Mouse (Mus musculus) midbrain, postnatal 0 days (tissue): ENCODE results near the gene Arhgef3. TPM values are rescaled to one million over a fixed set of nuclear protein-coding genes. Genes with fewer than 3 reads are reported as not detected.

Experiments used
- ATAC-seq: fragments of 200-750 bp; cut with Nextera tagmentation; 2 replicates; pipeline ENCODE4 v1.8.0; 2017; ENCODE audit warnings: moderate number of reproducible peaks, mild to moderate bottlenecking, moderate TSS enrichment, moderate library complexity; ENCODE audit not compliant: low FRiP score
- DNase-seq: peaks from one replicate; pipeline ENCODE4 v3.0.0-alpha.2; 2015; ENCODE audit warnings: low spot score
- H3K27ac ChIP-seq: fragments of 300-500 bp; sonication (generic); 2 replicates; pipeline ENCODE4 v1.5.1; 2014; ENCODE audit warnings: low read depth, mild to moderate bottlenecking, low read length, mixed read lengths
- H3K27me3 ChIP-seq: fragments of 300-500 bp; sonication (generic); 2 replicates; pipeline ENCODE4 v1.6.1; 2014; ENCODE audit warnings: low read length, control low read depth, mixed read lengths; ENCODE audit not compliant: insufficient read depth
- H3K36me3 ChIP-seq: fragments of 300-500 bp; sonication (generic); 2 replicates; pipeline ENCODE4 v1.6.1; 2014; ENCODE audit warnings: low read length, control low read depth, mixed read lengths; ENCODE audit not compliant: insufficient read depth
- H3K4me1 ChIP-seq: fragments of 300-500 bp; sonication (generic); 2 replicates; pipeline ENCODE4 v1.6.1; 2014; ENCODE audit warnings: mild to moderate bottlenecking, control low read depth, antibody characterized with exemption, low read length, mixed read lengths; ENCODE audit not compliant: insufficient read depth
- H3K4me2 ChIP-seq: fragments of 300-500 bp; sonication (generic); 2 replicates; pipeline ENCODE4 v1.6.1; 2014; ENCODE audit warnings: low read depth, mild to moderate bottlenecking, low read length, mixed read lengths; ENCODE audit not compliant: poor library complexity, severe bottlenecking
- H3K4me3 ChIP-seq: fragments of 300-500 bp; sonication (generic); 2 replicates; pipeline ENCODE4 v1.5.1; 2014; ENCODE audit warnings: low read depth, mild to moderate bottlenecking, low read length, moderate library complexity
- H3K9ac ChIP-seq: fragments of 300-500 bp; sonication (generic); replicated peaks from 2 replicates; pipeline ENCODE4 v1.6.1; 2014; ENCODE audit warnings: mild to moderate bottlenecking, low read length, moderate library complexity, mixed read lengths; ENCODE audit not compliant: poor library complexity, severe bottlenecking
- H3K9me3 ChIP-seq: fragments of 300-500 bp; sonication (generic); 2 replicates; pipeline ENCODE4 v1.6.1; 2016; ENCODE audit warnings: low read length, control low read depth
- CTCF ChIP-seq: IDR thresholded peaks from 2 replicates; pipeline ENCODE4 v1.5.1; 2016; ENCODE audit warnings: antibody characterized with exemption, mild to moderate bottlenecking
- WGBS: fragments of 180-500 bp; shearing (Covaris S2); extraction: QIAGEN DNeasy Blood & Tissue Kit; methylation state at CpG from one replicate; pipeline ENCODE4 v1.1.7; 2014; 5-methylcytosine and 5-hydroxymethylcytosine counted together
- polyA plus RNA-seq: library from polyadenylated mRNA; unstranded; fragments of >200 nt; fragmentation: Nextera tagmentation; extraction: Ambion mirVana; gene quantifications from 2 replicates; pipeline ENCODE4 v1.2.1, GENCODE M21; 2015
- total RNA-seq: library from RNA; depleted of rRNA; stranded (reverse); fragments of >200 nt; gene quantifications from 2 replicates; pipeline ENCODE4 v1.2.3, GENCODE M21; 2014

Gene Arhgef3
- total and polyA plus RNA-seq, 2 experiments from 2014 or later = 13.3 to 17.0 TPM

DNA sequence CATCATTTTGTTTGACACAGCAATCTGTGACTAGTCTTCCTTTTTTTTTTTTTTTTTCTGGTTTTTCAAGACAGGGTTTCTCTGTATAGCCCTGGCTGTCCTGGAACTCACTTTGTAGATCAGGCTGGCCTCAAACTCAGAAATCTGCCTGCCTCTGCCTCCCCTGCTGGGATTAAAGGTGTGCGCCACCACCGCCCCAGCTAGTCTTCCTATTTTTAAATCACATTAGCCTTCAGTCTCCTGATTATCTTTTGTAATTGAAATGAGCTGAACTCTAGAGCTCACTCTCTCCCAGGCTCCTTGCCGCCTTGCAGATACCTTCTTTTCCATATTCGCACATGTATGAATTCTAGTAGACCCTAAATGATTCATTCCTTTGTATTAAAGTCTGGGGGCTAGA, 234.0 kb downstream of the Arhgef3 start:
- no peak for ATAC-seq
- H3K9me3 ChIP-seq = no peaks in the 10 kb centered on the region

DNA sequence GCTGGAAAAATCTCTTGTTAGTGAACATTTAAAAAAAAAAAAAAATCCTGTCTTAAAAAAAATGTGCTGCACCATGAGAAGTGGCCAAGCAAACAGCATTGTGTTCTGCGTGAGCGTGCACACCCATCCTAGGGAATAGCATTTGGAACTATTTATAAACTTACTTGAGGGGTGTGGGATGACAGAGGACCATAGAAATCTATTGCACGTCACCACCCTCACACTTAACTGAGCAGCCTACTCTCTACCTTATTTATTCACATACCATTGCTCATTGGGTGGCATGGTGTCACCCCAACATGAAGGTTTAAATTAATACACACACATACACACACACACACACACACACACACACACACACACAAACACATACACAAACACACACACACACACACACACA, 234.4 kb downstream of the Arhgef3 start:
- DNase-seq (no peak), ATAC-seq (no peak)
- no peak overlapping the region for H3K9ac ChIP-seq
- no peaks in the 10 kb centered on the region for H3K27me3 ChIP-seq
- H3K4me1 ChIP-seq = no peaks in the 10 kb centered on the region
- H3K4me2 ChIP-seq = no peak overlapping the region
- no peak overlapping the region for H3K4me3 ChIP-seq
- no peaks in the 10 kb centered on the region for H3K9me3 ChIP-seq
- H3K36me3 ChIP-seq = no peaks in the 10 kb centered on the region
- H3K27ac ChIP-seq = no peak overlapping the region
- no peak for TF ChIP-seq CTCF
- WGBS = 87% methylated on average over 3 of the region's 3 CpGs

More for the DNA sequence above, 234.0 kb downstream of the Arhgef3 start:
- Histone ChIP-seq H3K27me3 (no peaks in the 10 kb centered on the region), H3K36me3 (no peaks in the 10 kb centered on the region), H3K27ac (no peak overlapping the region), H3K4me3 (no peak overlapping the region), H3K4me1 (no peaks in the 10 kb centered on the region), H3K4me2 (no peak overlapping the region), H3K9ac (no peak overlapping the region)
- DNase-seq = no peak
- no peak for TF ChIP-seq CTCF
- 81% methylated on average over 4 of the region's 4 CpGs for WGBS

DNA sequence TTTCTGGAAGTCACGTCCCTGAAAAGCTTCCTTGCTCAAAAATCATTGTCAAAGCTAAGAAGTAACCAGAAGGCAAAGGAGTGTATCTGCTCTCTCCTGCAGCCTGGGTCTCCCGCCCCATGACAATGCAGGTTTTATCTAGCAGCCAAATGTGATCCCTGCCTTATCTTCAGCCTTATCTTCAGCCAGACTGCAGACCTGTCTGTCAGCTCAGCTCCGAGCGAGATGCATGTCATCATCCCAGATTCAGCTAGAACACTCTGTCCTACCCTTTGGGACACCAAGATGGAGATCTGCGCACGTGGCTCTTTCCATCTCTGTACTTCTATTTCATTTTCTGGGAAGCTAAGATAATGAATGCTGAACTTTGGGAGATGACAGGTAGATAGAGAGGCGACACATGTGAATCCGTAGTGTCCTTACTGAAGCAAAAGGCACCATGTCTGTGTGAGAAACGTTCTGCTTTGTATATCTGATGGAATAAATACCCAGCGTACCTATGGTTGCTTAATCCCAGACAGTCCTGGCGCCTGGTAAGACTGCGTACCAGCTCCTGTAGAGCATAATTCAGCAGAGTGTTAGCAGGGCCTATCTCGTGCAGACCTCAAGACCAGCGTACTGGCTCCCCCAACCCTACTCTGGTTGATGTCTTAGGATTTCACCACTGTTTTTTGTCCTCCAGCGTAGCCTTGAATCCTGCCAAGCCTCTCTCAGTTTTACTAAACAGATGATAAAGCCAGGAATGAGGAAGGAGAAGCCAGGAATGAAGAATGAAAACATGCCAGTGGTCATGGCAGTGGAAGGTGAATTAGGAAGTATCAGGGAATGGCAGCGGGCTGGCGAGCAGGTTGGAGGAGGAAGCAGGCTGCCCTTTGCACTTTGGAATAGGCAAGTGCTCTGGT, 235.4 kb downstream of the Arhgef3 start:
- no peak overlapping the region for H3K4me2 ChIP-seq
- DNase-seq (no peak), ATAC-seq (no peak)
- H3K9ac ChIP-seq = no peak overlapping the region
- H3K9me3 ChIP-seq = no peaks in the 10 kb centered on the region
- no peaks in the 10 kb centered on the region for H3K36me3 ChIP-seq
- no peak for TF ChIP-seq CTCF
- H3K27me3 ChIP-seq = no peaks in the 10 kb centered on the region
- no peak overlapping the region for H3K4me3 ChIP-seq
- 87% methylated on average over 17 of the region's 17 CpGs for WGBS
- no peaks in the 10 kb centered on the region for H3K4me1 ChIP-seq
- H3K27ac ChIP-seq = no peak overlapping the region

DNA sequence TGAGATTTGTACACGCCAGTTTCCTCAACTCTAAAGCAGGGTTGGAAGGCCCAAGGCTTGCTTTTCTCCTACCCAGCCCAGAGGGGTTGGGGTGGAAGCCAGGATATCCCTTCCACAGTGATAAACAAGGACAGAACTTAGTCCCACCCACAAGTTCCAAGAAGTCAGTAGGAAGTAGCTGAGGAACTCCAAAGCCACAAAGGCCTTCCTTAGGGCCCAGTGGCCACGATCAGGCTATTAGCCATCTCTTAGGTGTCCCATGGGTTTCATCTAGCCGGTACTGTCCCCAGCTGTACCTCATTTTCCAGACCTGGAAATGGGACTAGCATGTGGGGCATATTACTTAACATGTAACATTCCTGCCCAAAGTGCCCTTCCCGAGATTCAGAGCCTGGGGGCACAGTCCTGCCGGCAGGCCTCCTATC, 236.4 kb downstream of the Arhgef3 start:
- WGBS = 83% methylated on average over 5 of the region's 5 CpGs
- Histone ChIP-seq H3K4me2 (no peak overlapping the region), H3K27ac (no peak overlapping the region), H3K4me3 (no peak overlapping the region), H3K9me3 (no peaks in the 10 kb centered on the region), H3K9ac (no peak overlapping the region), H3K4me1 (no peaks in the 10 kb centered on the region), H3K27me3 (no peaks in the 10 kb centered on the region), H3K36me3 (no peaks in the 10 kb centered on the region)
- DNase-seq (no peak), ATAC-seq (no peak)
- TF ChIP-seq CTCF = no peak

DNA sequence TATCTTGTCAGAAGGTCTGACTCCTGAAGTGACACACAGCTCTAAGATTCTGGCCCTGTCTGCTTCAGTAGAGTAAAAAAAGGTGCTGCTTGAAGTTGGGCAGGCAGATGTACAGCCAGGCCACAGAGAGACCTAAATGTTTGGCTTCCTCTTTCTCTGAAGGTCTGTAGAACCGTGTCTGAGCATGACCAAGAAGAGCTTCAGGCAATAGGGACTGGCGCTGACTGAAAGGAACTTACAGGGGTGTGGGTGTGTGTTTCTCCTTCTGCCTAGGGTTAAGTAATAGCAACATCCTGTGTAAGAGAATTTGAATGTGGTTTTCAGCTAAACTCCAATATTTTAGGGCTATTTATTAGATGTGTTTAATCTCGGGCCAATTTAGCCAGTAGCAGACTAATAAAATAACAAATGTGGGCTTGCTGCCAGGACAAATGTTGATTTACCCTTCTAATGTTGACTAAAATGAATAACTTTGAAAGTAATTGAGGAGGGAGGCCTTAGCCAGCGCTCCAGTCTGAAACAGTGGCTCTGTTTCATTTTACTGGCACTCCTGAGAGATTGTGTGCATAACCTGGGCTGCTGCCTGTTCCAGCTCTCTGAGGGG, 236.9 kb downstream of the Arhgef3 start:
- WGBS = 78% methylated on average over 4 of the region's 4 CpGs
- Histone ChIP-seq H3K9ac (no peak overlapping the region), H3K4me3 (no peak overlapping the region), H3K9me3 (no peaks in the 10 kb centered on the region), H3K27ac (no peak overlapping the region), H3K36me3 (no peaks in the 10 kb centered on the region), H3K4me2 (no peak overlapping the region), H3K4me1 (no peaks in the 10 kb centered on the region), H3K27me3 (no peaks in the 10 kb centered on the region)
- ATAC-seq (no peak), DNase-seq (no peak)
- no peak for TF ChIP-seq CTCF

DNA sequence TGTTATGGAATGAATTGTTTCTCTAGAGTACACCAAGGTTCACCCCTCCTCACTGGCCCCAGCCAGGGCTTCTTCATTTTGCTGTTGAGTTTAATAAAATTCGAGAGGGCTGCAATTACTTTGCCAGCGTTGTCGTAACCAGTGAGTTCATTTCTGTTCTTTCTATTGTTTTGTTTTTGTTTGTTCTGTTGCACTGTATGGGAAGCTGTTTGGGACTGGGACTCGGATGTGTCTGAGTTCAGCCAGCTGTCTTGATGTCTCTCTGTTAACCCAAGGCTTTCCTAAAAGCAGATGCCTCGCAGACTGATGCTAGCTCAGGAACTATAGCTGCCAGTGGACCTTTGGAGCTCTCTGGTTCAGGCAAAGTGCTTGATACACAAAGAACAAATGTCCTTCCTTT, 237.8 kb downstream of the Arhgef3 start:
- TF ChIP-seq CTCF = no peak
- Histone ChIP-seq H3K4me1 (no peaks in the 10 kb centered on the region), H3K4me2 (no peak overlapping the region), H3K27ac (no peak overlapping the region), H3K4me3 (no peak overlapping the region), H3K9ac (no peak overlapping the region), H3K27me3 (no peaks in the 10 kb centered on the region), H3K9me3 (no peaks in the 10 kb centered on the region), H3K36me3 (no peaks in the 10 kb centered on the region)
- DNase-seq (no peak), ATAC-seq (no peak)
- WGBS = 83% methylated on average over 5 of the region's 5 CpGs
